Mouse (Mus musculus) forebrain, postnatal 0 days (tissue): ENCODE measurements around the gene Tgm2. TPM values are rescaled to one million over a fixed set of nuclear protein-coding genes. Genes with fewer than 3 reads are reported as not detected.

Source experiments
- ATAC-seq: fragments of 200-750 bp; cut with Nextera tagmentation; 2 replicates; pipeline ENCODE4 v1.8.0; 2017; ENCODE audit warnings: mild to moderate bottlenecking, moderate library complexity
- DNase-seq: peaks from one replicate; pipeline ENCODE4 v3.0.0-alpha.2; 2015
- H3K27ac ChIP-seq: fragments of 300-500 bp; sonication (generic); 2 replicates; pipeline ENCODE4 v1.5.1; 2014; ENCODE audit warnings: low read depth, mild to moderate bottlenecking, antibody characterized with exemption, low read length, moderate library complexity, mixed read lengths
- H3K27me3 ChIP-seq: fragments of 300-500 bp; sonication (generic); 2 replicates; pipeline ENCODE4 v1.6.1; 2014; ENCODE audit warnings: mild to moderate bottlenecking, low read length, mixed read lengths; ENCODE audit not compliant: insufficient read depth
- H3K36me3 ChIP-seq: fragments of 300-500 bp; sonication (generic); 2 replicates; pipeline ENCODE4 v1.6.1; 2014; ENCODE audit warnings: mild to moderate bottlenecking, moderate library complexity; ENCODE audit not compliant: insufficient read depth
- H3K4me1 ChIP-seq: fragments of 300-500 bp; sonication (generic); 2 replicates; pipeline ENCODE4 v1.6.1; 2014; ENCODE audit warnings: antibody characterized with exemption; ENCODE audit not compliant: insufficient read depth
- H3K4me2 ChIP-seq: fragments of 300-500 bp; sonication (generic); 2 replicates; pipeline ENCODE4 v1.6.1; 2014; ENCODE audit warnings: low read depth, mild to moderate bottlenecking, moderate library complexity
- H3K4me3 ChIP-seq: fragments of 300-500 bp; sonication (generic); 2 replicates; pipeline ENCODE4 v1.5.1; 2014; ENCODE audit warnings: low read depth, low read length, mixed read lengths
- H3K9ac ChIP-seq: fragments of 300-500 bp; sonication (generic); 2 replicates; pipeline ENCODE4 v1.6.1; 2014; ENCODE audit warnings: mild to moderate bottlenecking
- H3K9me3 ChIP-seq: fragments of 300-500 bp; sonication (generic); 2 replicates; pipeline ENCODE4 v1.6.1; 2016; ENCODE audit warnings: low read length
- CTCF ChIP-seq: sonication (generic); IDR thresholded peaks from 2 replicates; pipeline ENCODE4 v1.5.1; 2016; ENCODE audit warnings: antibody characterized with exemption, control low read depth, low read depth
- WGBS: fragments of 180-500 bp; shearing (Covaris S2); extraction: QIAGEN DNeasy Blood & Tissue Kit; methylation state at CpG from one replicate; pipeline ENCODE4 v1.1.7; 2014; 5-methylcytosine and 5-hydroxymethylcytosine counted together
- polyA plus RNA-seq: library from polyadenylated mRNA; unstranded; fragments of >200 nt; fragmentation: Nextera tagmentation; extraction: Ambion mirVana; gene quantifications from 2 replicates; pipeline ENCODE4 v1.2.1, GENCODE M21; 2015
- total RNA-seq: library from RNA; depleted of rRNA; stranded (reverse); fragments of >200 nt; gene quantifications from 2 replicates; pipeline ENCODE4 v1.2.3, GENCODE M21; 2014

The Tgm2 gene
- total and polyA plus RNA-seq, 2 experiments from 2014 or later = 6.1 to 13.0 TPM

DNA sequence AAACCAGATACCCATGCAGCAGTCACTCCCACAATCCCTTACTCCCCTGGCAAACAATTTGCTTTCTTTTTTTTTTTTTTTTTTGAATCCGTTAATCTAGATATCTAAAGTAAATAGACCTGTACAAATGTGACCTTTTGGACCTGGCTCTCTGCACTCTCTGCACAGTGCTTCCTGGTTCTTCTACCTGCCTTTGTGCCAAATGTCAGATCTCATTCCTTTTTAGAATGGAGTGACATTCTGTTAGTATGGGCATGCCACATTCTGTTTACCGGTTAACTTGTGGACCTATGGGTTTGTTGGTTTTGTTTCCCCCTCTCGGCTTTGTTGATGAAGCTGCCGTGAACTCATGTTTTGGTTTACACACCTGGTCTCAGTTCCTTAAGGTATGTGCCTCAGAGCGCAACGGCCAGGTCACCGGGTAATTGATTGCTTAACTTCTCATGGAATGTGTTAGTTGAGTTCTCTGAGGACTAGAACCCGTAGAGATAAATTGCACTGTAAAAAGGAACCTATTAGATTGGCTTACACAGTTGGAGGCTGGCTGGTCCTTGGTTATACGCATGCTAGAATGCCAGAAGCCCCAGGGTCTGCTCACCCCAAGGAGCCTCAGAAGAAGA is 65.5 kb downstream of the Tgm2 start:
- no peak overlapping the region for H3K27ac ChIP-seq
- H3K36me3 ChIP-seq = peaks cover 12% of the 10 kb centered on the region
- WGBS = 93% methylated on average over 9 of the region's 9 CpGs
- no peaks in the 10 kb centered on the region for H3K27me3 ChIP-seq
- no peak for TF ChIP-seq CTCF
- no peak for DNase-seq
- no peaks in the 10 kb centered on the region for H3K4me1 ChIP-seq
- no peak overlapping the region for H3K9ac ChIP-seq
- H3K4me2 ChIP-seq = no peak overlapping the region
- ATAC-seq = no peak
- no peaks in the 10 kb centered on the region for H3K9me3 ChIP-seq
- H3K4me3 ChIP-seq = no peak overlapping the region

DNA sequence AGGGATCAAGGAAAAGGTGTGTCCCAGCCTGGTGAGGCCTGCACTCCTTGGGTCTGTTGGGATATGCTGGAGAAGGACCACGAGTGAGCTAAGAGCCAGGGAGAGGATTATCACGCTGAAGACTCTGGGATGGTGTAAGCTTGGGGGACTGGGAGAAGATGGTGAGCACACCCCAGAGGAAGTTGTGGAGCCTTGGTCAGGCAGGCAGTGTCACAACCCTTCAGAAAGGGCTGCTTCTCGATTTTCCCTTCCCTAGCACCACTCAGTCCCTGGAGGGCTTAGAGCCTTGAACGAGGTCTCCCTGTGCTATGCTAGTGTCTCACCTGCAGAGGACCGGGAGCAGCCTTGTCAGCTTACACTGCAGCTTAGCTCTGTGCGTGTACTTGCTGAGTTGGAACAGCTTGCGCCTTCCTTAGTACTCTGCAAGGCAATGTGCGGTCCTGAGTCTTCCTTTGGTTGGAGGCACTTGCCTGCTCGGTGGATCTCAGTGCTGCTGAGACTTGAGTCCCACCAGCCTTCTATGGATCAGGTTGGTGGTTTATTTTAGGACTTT is 66.3 kb downstream of the Tgm2 start:
- Histone ChIP-seq H3K9me3 (no peaks in the 10 kb centered on the region), H3K27me3 (no peaks in the 10 kb centered on the region), H3K36me3 (peaks cover 19% of the 10 kb centered on the region), H3K4me3 (no peak overlapping the region), H3K4me1 (no peaks in the 10 kb centered on the region), H3K4me2 (no peak overlapping the region), H3K9ac (no peak overlapping the region), H3K27ac (no peak overlapping the region)
- peak; percentile 27 for DNase-seq
- TF ChIP-seq CTCF = peak; percentile 46
- peak; percentile 81 for ATAC-seq
- 60% methylated on average over 9 of the region's 9 CpGs for WGBS

DNA sequence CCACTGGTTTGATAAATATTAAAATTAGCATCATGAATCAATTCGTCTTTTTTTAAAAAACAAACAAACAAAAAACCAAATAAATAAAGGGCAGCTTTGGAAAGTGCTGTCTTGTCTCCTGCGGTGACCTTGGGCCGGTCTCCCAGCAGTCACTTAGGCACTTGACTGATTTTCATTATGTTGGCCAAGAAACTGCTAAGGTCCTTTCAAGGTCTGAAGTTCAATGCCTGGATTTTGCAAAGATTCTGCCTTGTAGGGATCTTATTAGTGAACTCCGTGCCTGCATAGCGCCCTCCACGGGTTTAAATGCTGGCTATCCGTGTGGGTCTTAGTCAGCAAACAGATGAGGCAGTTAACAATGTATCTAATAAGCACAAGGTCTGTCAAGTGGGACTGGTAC is 67.3 kb downstream of the Tgm2 start:
- Histone ChIP-seq H3K27ac (no peak overlapping the region), H3K4me3 (no peak overlapping the region), H3K4me1 (no peaks in the 10 kb centered on the region), H3K27me3 (no peaks in the 10 kb centered on the region), H3K9me3 (no peaks in the 10 kb centered on the region), H3K4me2 (no peak overlapping the region), H3K36me3 (peaks cover 25% of the 10 kb centered on the region), H3K9ac (no peak overlapping the region)
- WGBS = 62% methylated on average over 7 of the region's 7 CpGs
- DNase-seq = no peak
- no peak for TF ChIP-seq CTCF
- ATAC-seq = no peak

DNA sequence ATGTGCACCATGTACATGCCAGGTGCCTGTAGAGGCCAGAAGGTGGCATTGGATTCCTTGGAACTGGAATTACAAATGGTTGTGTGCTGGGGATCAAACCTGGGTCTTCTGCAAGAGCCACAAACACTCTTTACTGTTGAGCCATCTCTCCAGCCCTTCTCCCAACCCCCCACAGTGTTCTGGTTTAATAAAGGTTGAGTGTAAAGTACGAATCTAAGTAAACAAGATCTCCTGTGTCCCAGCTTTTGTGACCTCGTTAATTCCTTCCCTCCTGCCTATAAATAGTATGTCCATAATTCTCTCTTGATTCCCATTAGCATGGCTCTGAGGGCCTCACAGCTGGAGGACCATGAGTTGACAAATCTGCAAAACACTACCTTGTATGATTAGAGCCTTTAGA is 68.3 kb downstream of the Tgm2 start:
- 34% methylated on average over 2 of the region's 2 CpGs for WGBS
- Histone ChIP-seq H3K27ac (no peak overlapping the region), H3K9ac (no peak overlapping the region)

DNA sequence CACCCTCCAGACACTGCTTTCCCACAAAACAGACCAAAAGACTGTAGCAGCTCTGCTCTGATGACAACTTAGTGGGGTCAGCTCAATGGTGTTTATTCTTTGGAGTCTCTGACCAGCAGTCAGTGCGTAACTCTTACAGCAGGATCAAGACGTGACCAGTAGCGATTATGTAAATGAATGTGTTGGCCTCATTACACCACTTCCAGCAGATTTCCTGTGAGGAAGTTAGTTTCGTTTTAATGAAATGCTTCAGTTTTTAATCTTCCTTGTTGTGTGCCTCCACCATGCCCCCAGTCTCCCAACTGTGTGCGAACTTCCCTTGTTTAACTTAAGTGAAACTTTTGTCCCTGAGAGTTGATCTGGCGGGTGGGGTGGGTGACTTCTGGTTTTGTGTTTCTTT is 69.5 kb downstream of the Tgm2 start:
- Histone ChIP-seq H3K4me2 (no peak overlapping the region), H3K27me3 (no peaks in the 10 kb centered on the region), H3K9me3 (no peaks in the 10 kb centered on the region), H3K27ac (no peak overlapping the region), H3K4me3 (no peak overlapping the region), H3K9ac (no peak overlapping the region), H3K36me3 (peaks cover 44% of the 10 kb centered on the region), H3K4me1 (no peaks in the 10 kb centered on the region)
- TF ChIP-seq CTCF = no peak
- 78% methylated on average over 6 of the region's 6 CpGs for WGBS
- DNase-seq (no peak), ATAC-seq (no peak)

More for the DNA sequence above, 68.3 kb downstream of the Tgm2 start:
- Histone ChIP-seq H3K27me3 (no peaks in the 10 kb centered on the region), H3K36me3 (peaks cover 34% of the 10 kb centered on the region), H3K4me3 (no peak overlapping the region), H3K4me1 (no peaks in the 10 kb centered on the region), H3K4me2 (no peak overlapping the region), H3K9me3 (no peaks in the 10 kb centered on the region)
- DNase-seq (no peak), ATAC-seq (no peak)
- no peak for TF ChIP-seq CTCF

DNA sequence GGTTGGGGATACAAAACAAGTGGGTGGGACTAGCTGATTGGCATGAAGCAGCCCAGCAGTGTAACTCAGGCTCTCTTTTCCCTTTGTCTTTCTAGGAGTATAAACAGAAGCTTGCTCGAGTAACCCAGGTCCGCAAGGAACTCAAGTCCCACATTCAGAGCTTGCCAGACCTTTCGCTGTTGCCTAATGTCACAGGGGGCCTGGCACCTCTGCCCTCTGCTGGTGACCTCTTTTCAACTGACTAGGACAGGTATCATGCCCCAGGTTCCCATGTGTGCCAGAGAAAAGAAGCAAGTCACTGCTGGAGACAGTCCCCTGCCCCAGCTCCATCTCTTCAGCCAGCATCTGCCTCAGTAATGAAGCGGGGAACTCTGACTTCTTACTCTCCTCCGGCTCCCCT is 71.4 kb downstream of the Tgm2 start:
- no peak for ATAC-seq
- TF ChIP-seq CTCF = no peak
- no peaks in the 10 kb centered on the region for H3K9me3 ChIP-seq
- WGBS = 80% methylated on average over 5 of the region's 5 CpGs
- peaks cover 53% of the 10 kb centered on the region for H3K36me3 ChIP-seq
- no peaks in the 10 kb centered on the region for H3K27me3 ChIP-seq
- no peak for DNase-seq
- H3K4me2 ChIP-seq = no peak overlapping the region
- H3K9ac ChIP-seq = no peak overlapping the region
- H3K27ac ChIP-seq = no peak overlapping the region
- no peak overlapping the region for H3K4me3 ChIP-seq
- H3K4me1 ChIP-seq = no peaks in the 10 kb centered on the region

DNA sequence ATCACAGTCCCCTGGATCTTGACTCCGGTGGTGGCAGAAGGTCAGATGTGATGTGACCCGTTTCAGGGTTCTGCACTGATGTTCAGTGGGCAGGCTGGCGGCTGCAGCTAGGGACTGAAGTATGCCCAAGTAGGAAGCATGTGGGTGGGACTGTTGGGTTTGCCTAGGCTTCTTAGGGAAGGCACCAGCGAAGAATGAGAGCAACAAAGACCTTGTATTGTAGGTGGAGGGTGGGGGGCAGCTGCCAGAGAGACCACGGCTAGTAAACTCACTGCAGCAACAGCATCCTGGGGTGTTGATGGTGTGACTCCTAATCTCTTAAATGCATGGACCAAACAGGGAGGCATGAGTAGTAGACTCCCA is 74.6 kb downstream of the Tgm2 start:
- Histone ChIP-seq H3K4me2 (no peak overlapping the region), H3K4me1 (no peaks in the 10 kb centered on the region), H3K27me3 (no peaks in the 10 kb centered on the region), H3K4me3 (no peak overlapping the region), H3K27ac (no peak overlapping the region), H3K36me3 (peaks cover 57% of the 10 kb centered on the region), H3K9me3 (no peaks in the 10 kb centered on the region), H3K9ac (no peak overlapping the region)
- DNase-seq (no peak), ATAC-seq (no peak)
- no peak for TF ChIP-seq CTCF
- WGBS = 90% methylated on average over 5 of the region's 5 CpGs
